Mouse (Mus musculus): ENCODE data around the gene Actn4.

DNA sequence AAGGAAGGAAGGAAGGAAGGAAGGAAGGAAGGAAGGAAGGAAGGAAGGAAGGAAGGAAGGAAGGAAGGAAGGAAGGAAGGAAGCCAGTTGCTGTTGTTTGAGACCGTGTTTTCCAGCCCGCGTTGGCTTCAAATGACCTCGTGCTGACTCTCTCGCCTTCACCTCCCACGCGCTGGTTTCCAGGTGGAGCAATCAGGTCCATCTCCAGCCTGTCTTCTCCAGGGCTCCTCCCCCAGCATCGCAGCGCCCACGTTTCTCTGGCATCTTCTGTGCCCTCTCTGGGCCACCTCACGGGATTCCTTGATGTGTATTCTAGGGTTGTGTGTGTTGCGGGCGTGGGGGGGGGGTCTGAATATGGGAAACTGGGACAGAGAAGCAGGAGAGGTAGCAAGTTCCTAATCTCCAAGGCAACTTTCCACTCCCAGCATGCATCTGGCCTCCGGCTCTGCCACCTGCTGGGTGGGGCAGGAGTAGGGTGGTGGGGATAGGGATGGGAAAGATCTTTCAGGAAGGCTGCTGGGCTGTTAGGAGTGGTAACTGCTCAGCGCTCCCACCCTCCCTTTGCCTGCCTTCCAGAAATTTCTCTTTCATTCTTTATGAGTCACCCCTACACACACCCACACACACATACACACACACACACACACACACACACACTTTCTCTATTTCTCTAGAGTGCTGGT lies 99.2 kb downstream of the Actn4 start:
- TF ChIP-seq POLR2A (IDR thresholded peaks at IDR 0.05; ENCODE audit: borderline replicate concordance, low read depth, low read length), result no peak
- TF ChIP-seq CTCF (IDR thresholded peaks at IDR 0.05; ENCODE audit: low read depth, low read length), result no peak
